Mouse (Mus musculus) E14TG2a.4 (cell line): ENCODE measurements at regions not wholly inside any gene's neighbourhood (a gene's known extent, or its start where the extent isn't known, plus 50 kb on each side); places are given as distances from the start of the nearest gene placed in this dataset.

Source experiments
- CTCF ChIP-seq: conservative IDR thresholded peaks from 2 replicates; pipeline ENCODE4 v1.5.1; 2014; ENCODE audit warnings: low read length
- NANOG ChIP-seq: IDR thresholded peaks from 2 replicates; pipeline ENCODE4 v1.6.1; 2014; ENCODE audit warnings: borderline replicate concordance, low read length, mixed read lengths
- POU5F1 ChIP-seq: IDR thresholded peaks from 2 replicates; pipeline ENCODE4 v1.6.1; 2014; ENCODE audit warnings: low read length, borderline replicate concordance

DNA sequence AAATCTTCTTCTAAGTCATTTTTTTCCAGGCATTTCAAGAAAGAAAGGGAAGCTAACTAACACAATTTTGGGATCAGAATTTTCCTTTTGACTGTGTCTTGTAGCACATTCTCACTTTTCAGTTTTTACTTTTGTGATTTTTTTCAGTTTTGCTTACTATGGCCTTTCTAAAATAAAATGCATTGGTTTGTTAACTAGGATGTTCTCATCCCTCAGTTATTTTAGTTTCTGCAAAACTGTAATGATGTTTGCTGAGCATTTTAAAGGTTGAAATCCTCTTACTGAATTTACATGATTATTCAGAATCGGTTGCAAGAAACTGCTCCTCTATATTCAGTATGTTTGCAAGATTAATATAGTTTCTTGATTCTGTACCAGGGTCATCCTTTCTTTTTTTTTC, 610.1 kb upstream of the Frg1 start:
- TF ChIP-seq CTCF = no peak
- TF ChIP-seq POU5F1 = no peak
- no peak for TF ChIP-seq NANOG
